Mouse (Mus musculus): ENCODE measurements around the gene Tmc1.

The Tmc1 gene

GRCm38 (mm10) chr19:20953874-20954273 lies at the start of gene Tmc1:
Tmc1 (minus strand) TSS chr19:20954202.
- no peak for DNase-seq

GRCm38 (mm10) chr19:21001552-21001951 lies 47.5 kb upstream of the Tmc1 start:
- DNase-seq = no peak

GRCm38 (mm10) chr19:20979244-20979643 lies 25.2 kb upstream of the Tmc1 start:
- DNase-seq = no peak

GRCm38 (mm10) chr19:20978148-20978547 lies 24.1 kb upstream of the Tmc1 start:
- DNase-seq = no peak

- no peak for DNase-seq
Measured at GRCm38 (mm10) chr19:20971926-20972325, 17.9 kb upstream of the Tmc1 start.

- DNase-seq = no peak
Measured at GRCm38 (mm10) chr19:20954815-20955214, 813 bp upstream of the Tmc1 start.

GRCm38 (mm10) chr19:20944446-20944845 lies 9.6 kb downstream of the Tmc1 start:
- no peak for DNase-seq

GRCm38 (mm10) chr19:20924282-20924681 lies 29.7 kb downstream of the Tmc1 start:
- no peak for DNase-seq

GRCm38 (mm10) chr19:20923336-20924211 lies 30.4 kb downstream of the Tmc1 start:
- DNase-seq = no peak

GRCm38 (mm10) chr19:20918241-20918640 lies 35.8 kb downstream of the Tmc1 start:
- DNase-seq = no peak

GRCm38 (mm10) chr19:20915151-20915550 lies 38.9 kb downstream of the Tmc1 start:
- no peak for DNase-seq

GRCm38 (mm10) chr19:20910356-20910755 lies 43.6 kb downstream of the Tmc1 start:
- DNase-seq = no peak

- DNase-seq = no peak
Measured at GRCm38 (mm10) chr19:20881205-20881604, 72.8 kb downstream of the Tmc1 start.

- peak in 1 of 2 experiments; percentile 8 for DNase-seq
Measured at GRCm38 (mm10) chr19:20875881-20876280, 78.1 kb downstream of the Tmc1 start.

- DNase-seq = no peak
Measured at GRCm38 (mm10) chr19:20861779-20862178, 92.2 kb downstream of the Tmc1 start.

GRCm38 (mm10) chr19:20860270-20860669 lies 93.7 kb downstream of the Tmc1 start:
- no peak for DNase-seq

- DNase-seq = no peak
Measured at GRCm38 (mm10) chr19:20857819-20858218, 96.2 kb downstream of the Tmc1 start.

- DNase-seq = no peak
Measured at GRCm38 (mm10) chr19:20848906-20849305, 105.1 kb downstream of the Tmc1 start.

- DNase-seq = no peak
Measured at GRCm38 (mm10) chr19:20847476-20848073, 106.4 kb downstream of the Tmc1 start.

GRCm38 (mm10) chr19:20837422-20837821 lies 116.6 kb downstream of the Tmc1 start:
- DNase-seq = no peak

- no peak for DNase-seq
Measured at GRCm38 (mm10) chr19:20836055-20836845, 117.8 kb downstream of the Tmc1 start.

GRCm38 (mm10) chr19:20834895-20835294 lies 119.1 kb downstream of the Tmc1 start:
- no peak for DNase-seq

- no peak for DNase-seq
Measured at GRCm38 (mm10) chr19:20799460-20799859, 154.5 kb downstream of the Tmc1 start.

Data from thymus, postnatal 36 days (tissue).